Mouse (Mus musculus) MEL (cell line): ENCODE data around the gene Adgrg1. TPM values are rescaled to one million over a fixed set of nuclear protein-coding genes. Genes with fewer than 3 reads are reported as not detected.

ENCODE experiments used
- DNase-seq: peaks from one replicate; pipeline ENCODE4 v3.0.0; 2011; ENCODE audit warnings: low read depth, low spot score
- H3K27ac ChIP-seq: 2 replicates; pipeline ENCODE4 v1.5.1; 2012; ENCODE audit warnings: low read depth, mild to moderate bottlenecking, control low read depth, low read length, moderate library complexity; ENCODE audit not compliant: control insufficient read depth
- H3K27me3 ChIP-seq, 2 experiments: fragments of 150-350 bp in 1 of 2; sonication (generic) in 1 of 2; 2 replicates each; pipeline ENCODE4 v1.6.1; 2012; ENCODE audit warnings: low read length in 2 of 2, mild to moderate bottlenecking in 2 of 2, improper control_type of control experiment in 1 of 2, moderate library complexity in 1 of 2; ENCODE audit not compliant: insufficient read depth in 2 of 2, control insufficient read depth in 1 of 2
- H3K36me3 ChIP-seq, 2 experiments: 2 replicates each; pipeline ENCODE4 v1.6.1; 2012 to 2014; ENCODE audit warnings: low read length in 2 of 2, improper control_type of control experiment in 1 of 2, inconsistent platforms in 1 of 2, mild to moderate bottlenecking in 1 of 2; ENCODE audit not compliant: insufficient read depth in 2 of 2, control insufficient read depth in 1 of 2
- H3K4me1 ChIP-seq, 2 experiments: fragments of 150-350 bp in 1 of 2; sonication (generic) in 1 of 2; 2 replicates each; pipeline ENCODE4 v1.6.1; 2012; ENCODE audit warnings: low read length in 2 of 2, improper control_type of control experiment in 1 of 2, mild to moderate bottlenecking in 1 of 2; ENCODE audit not compliant: insufficient read depth in 2 of 2, control insufficient read depth in 1 of 2
- H3K4me3 ChIP-seq, 2 experiments: fragments of 150-350 bp in 1 of 2; sonication (generic) in 1 of 2; 2 replicates each; pipeline ENCODE4 v1.5.1; 2012; ENCODE audit warnings: low read depth in 2 of 2, low read length in 2 of 2, mild to moderate bottlenecking in 2 of 2, moderate library complexity in 2 of 2, control low read depth in 1 of 2, improper control_type of control experiment in 1 of 2; ENCODE audit not compliant: control insufficient read depth in 1 of 2, insufficient read depth in 1 of 2
- H3K79me2 ChIP-seq: 2 replicates; pipeline ENCODE4 v1.6.1; 2012; ENCODE audit warnings: mild to moderate bottlenecking, low read length, moderate library complexity; ENCODE audit not compliant: control insufficient read depth, poor library complexity, insufficient read depth
- H3K9ac ChIP-seq: 2 replicates; pipeline ENCODE4 v1.6.1; 2012; ENCODE audit warnings: low read depth, mild to moderate bottlenecking, control low read depth, low read length, moderate library complexity; ENCODE audit not compliant: control insufficient read depth, poor library complexity, severe bottlenecking
- H3K9me3 ChIP-seq: fragments of 150-350 bp; sonication (generic); replicated peaks from 2 replicates; pipeline ENCODE4 v1.6.1; 2012; ENCODE audit warnings: mild to moderate bottlenecking, low read length, improper control_type of control experiment, moderate library complexity; ENCODE audit not compliant: insufficient read depth
- BHLHE40 ChIP-seq: IDR thresholded peaks from 2 replicates; pipeline ENCODE4 v1.6.1; 2012; ENCODE audit warnings: low read depth, mild to moderate bottlenecking, inconsistent platforms, low read length, improper control_type of control experiment, borderline replicate concordance
- CHD2 ChIP-seq: IDR thresholded peaks from 2 replicates; pipeline ENCODE4 v1.6.1; 2011; ENCODE audit warnings: low read length, improper control_type of control experiment
- CTCF ChIP-seq, 3 experiments: IDR thresholded peaks in 2 of 3; conservative IDR thresholded peaks in 1 of 3; 2 replicates each; pipeline ENCODE4 v1.5.1; 2011 to 2012; ENCODE audit warnings: low read length in 3 of 3, low read depth in 2 of 3, mild to moderate bottlenecking in 2 of 3, improper control_type of control experiment in 1 of 3, inconsistent platforms in 1 of 3, mixed read lengths in 1 of 3, moderate library complexity in 1 of 3; ENCODE audit not compliant: control insufficient read depth in 1 of 3, insufficient read depth in 1 of 3, poor library complexity in 1 of 3, severe bottlenecking in 1 of 3
- E2F4 ChIP-seq: IDR thresholded peaks from 2 replicates; pipeline ENCODE4 v1.6.1; 2011; ENCODE audit warnings: low read depth, low read length, improper control_type of control experiment, borderline replicate concordance
- ELF1 ChIP-seq: IDR thresholded peaks from 2 replicates; pipeline ENCODE4 v1.6.1; 2014; ENCODE audit warnings: low read depth, mild to moderate bottlenecking, inconsistent platforms, low read length, improper control_type of control experiment, moderate library complexity
- ETS1 ChIP-seq: IDR thresholded peaks from 2 replicates; pipeline ENCODE4 v1.6.1; 2012; ENCODE audit warnings: low read depth, mild to moderate bottlenecking, inconsistent platforms, low read length, improper control_type of control experiment, moderate library complexity
- GATA1 ChIP-seq: IDR thresholded peaks from 2 replicates; pipeline ENCODE4 v1.6.1; 2011; ENCODE audit warnings: low read depth, low read length, improper control_type of control experiment
- HCFC1 ChIP-seq: IDR thresholded peaks from 2 replicates; pipeline ENCODE4 v1.6.1; 2012; ENCODE audit warnings: low read depth, mild to moderate bottlenecking, inconsistent platforms, low read length, improper control_type of control experiment, moderate library complexity
- MAFK ChIP-seq: IDR thresholded peaks from 2 replicates; pipeline ENCODE4 v1.6.1; 2011; ENCODE audit warnings: low read depth, mild to moderate bottlenecking, low read length, improper control_type of control experiment, borderline replicate concordance
- MAZ ChIP-seq: IDR thresholded peaks from 2 replicates; pipeline ENCODE4 v1.6.1; 2012; ENCODE audit warnings: low read depth, mild to moderate bottlenecking, inconsistent platforms, low read length, improper control_type of control experiment
- MXI1 ChIP-seq: IDR thresholded peaks from 2 replicates; pipeline ENCODE4 v1.6.1; 2011; ENCODE audit warnings: mild to moderate bottlenecking, low read depth, low read length, improper control_type of control experiment
- MYB ChIP-seq: IDR thresholded peaks from 2 replicates; pipeline ENCODE4 v1.6.1; 2011; ENCODE audit warnings: mild to moderate bottlenecking, low read depth, low read length, improper control_type of control experiment
- MYC ChIP-seq: IDR thresholded peaks from 2 replicates; pipeline ENCODE4 v1.6.1; 2011; ENCODE audit warnings: low read depth, mild to moderate bottlenecking, low read length, improper control_type of control experiment, moderate library complexity
- NRF1 ChIP-seq: IDR thresholded peaks from 2 replicates; pipeline ENCODE4 v1.6.1; 2014; ENCODE audit warnings: low read depth, mild to moderate bottlenecking, inconsistent platforms, low read length, improper control_type of control experiment, moderate library complexity; ENCODE audit not compliant: poor library complexity, insufficient read depth, severe bottlenecking
- POLR2A ChIP-seq, 2 experiments: IDR thresholded peaks; 2 replicates each; pipeline ENCODE4 v1.6.1; 2011 to 2012; ENCODE audit warnings: low read length in 2 of 2, mild to moderate bottlenecking in 2 of 2, control low read depth in 1 of 2, improper control_type of control experiment in 1 of 2, low read depth in 1 of 2, moderate library complexity in 1 of 2; ENCODE audit not compliant: control insufficient read depth in 1 of 2, insufficient read depth in 1 of 2, poor library complexity in 1 of 2
- RAD21 ChIP-seq: IDR thresholded peaks from 2 replicates; pipeline ENCODE4 v1.6.1; 2011; ENCODE audit warnings: mild to moderate bottlenecking, low read depth, low read length, improper control_type of control experiment
- RCOR1 ChIP-seq: IDR thresholded peaks from 2 replicates; pipeline ENCODE4 v1.6.1; 2012; ENCODE audit warnings: low read depth, mild to moderate bottlenecking, inconsistent platforms, low read length, improper control_type of control experiment
- SIN3A ChIP-seq: IDR thresholded peaks from 2 replicates; pipeline ENCODE4 v1.6.1; 2012; ENCODE audit warnings: low read length, improper control_type of control experiment, inconsistent platforms
- TAL1 ChIP-seq: IDR thresholded peaks from 2 replicates; pipeline ENCODE4 v1.6.1; 2012; ENCODE audit warnings: mild to moderate bottlenecking, inconsistent platforms, low read length, moderate library complexity, mixed read lengths
- TCF12 ChIP-seq: IDR thresholded peaks from 2 replicates; pipeline ENCODE4 v1.6.1; 2014; ENCODE audit warnings: low read depth, mild to moderate bottlenecking, inconsistent platforms, low read length, improper control_type of control experiment, moderate library complexity
- USF2 ChIP-seq, 2 experiments: IDR thresholded peaks; 2 replicates each; pipeline ENCODE4 v1.6.1; 2011 to 2012; ENCODE audit warnings: improper control_type of control experiment in 2 of 2, low read length in 2 of 2, borderline replicate concordance in 1 of 2, inconsistent platforms in 1 of 2, low read depth in 1 of 2, mild to moderate bottlenecking in 1 of 2; ENCODE audit not compliant: insufficient read depth in 1 of 2
- ZC3H11A ChIP-seq: IDR thresholded peaks from 2 replicates; pipeline ENCODE4 v1.6.1; 2012; ENCODE audit warnings: low read depth, mild to moderate bottlenecking, inconsistent platforms, low read length, improper control_type of control experiment
- ZMIZ1 ChIP-seq: IDR thresholded peaks from 2 replicates; pipeline ENCODE4 v1.6.1; 2012; ENCODE audit warnings: low read depth, mild to moderate bottlenecking, inconsistent platforms, low read length, improper control_type of control experiment, moderate library complexity
- polyA plus RNA-seq, 2 experiments: library from polyadenylated mRNA; stranded (reverse) in 1 of 2; unstranded in 1 of 2; fragments of >175 nt in 1 of 2; fragments of >200 nt in 1 of 2; gene quantifications; 2 replicates each; pipeline versions ENCODE4 v1.2.1 to v1.2.4; 2012; ENCODE audit warnings: low replicate concordance in 2 of 2, low read depth in 1 of 2; ENCODE audit not compliant: insufficient read length in 2 of 2, insufficient read depth in 1 of 2, missing spikeins in 1 of 2
- total RNA-seq: library from RNA; depleted of rRNA; stranded (reverse); fragments of 300-350 nt; gene quantifications from 2 replicates; pipeline ENCODE4 v1.2.3, GENCODE M21; 2012

Adgrg1 gene
- total and polyA plus RNA-seq, 3 experiments = 4.2 to 33.2 TPM; not detected in 1

- no peaks in the 10 kb centered on the region for H3K9me3 ChIP-seq
- H3K27me3 ChIP-seq = no peaks in the 10 kb centered on the region
- no peaks in the 10 kb centered on the region for H3K4me1 ChIP-seq
- no peak overlapping the region for H3K4me3 ChIP-seq
- no peak overlapping the region for H3K9ac ChIP-seq
- no peak for DNase-seq
- no peak for TF ChIP-seq E2F4
- TF ChIP-seq ZC3H11A = no peak
- TF ChIP-seq ELF1 = no peak
- no peak for TF ChIP-seq NRF1
- no peak for TF ChIP-seq USF2 (IDR thresholded peaks at IDR 0.05; ENCODE audit: borderline replicate concordance in 1 of 2, insufficient read depth in 1 of 2, low read depth in 1 of 2, low read length in 2 of 2)
- no peak for TF ChIP-seq GATA1
- no peak for TF ChIP-seq CTCF (IDR thresholded peaks at IDR 0.05 in 2 of 3, conservative IDR thresholded peaks at IDR 0.05 in 1 of 3; ENCODE audit: control insufficient read depth in 1 of 3, insufficient read depth in 1 of 3, low read depth in 2 of 3, low read length in 3 of 3, poor library complexity in 1 of 3, severe bottlenecking in 1 of 3)
- no peak for TF ChIP-seq POLR2A (IDR thresholded peaks at IDR 0.05; ENCODE audit: control insufficient read depth in 1 of 2, insufficient read depth in 1 of 2, low read depth in 1 of 2, low read length in 2 of 2, poor library complexity in 1 of 2)
- no peak for TF ChIP-seq MYC
- no peak for TF ChIP-seq RCOR1
- no peak for TF ChIP-seq HCFC1
- no peak for TF ChIP-seq RAD21
- TF ChIP-seq MAZ = no peak
- no peak for TF ChIP-seq ZMIZ1
- no peak for TF ChIP-seq MAFK
- no peak overlapping the region for H3K27ac ChIP-seq
- H3K79me2 ChIP-seq = no peaks in the 10 kb centered on the region
- H3K36me3 ChIP-seq = no peaks in the 10 kb centered on the region
These were observed 37.9 kb downstream of the Adgrg1 start for GRCm38 (mm10) chr8:95012442-95012919.

- H3K4me3 ChIP-seq = no peak overlapping the region
- H3K27ac ChIP-seq = no peak overlapping the region
- no peaks in the 10 kb centered on the region for H3K9me3 ChIP-seq
- H3K79me2 ChIP-seq = no peaks in the 10 kb centered on the region
- H3K9ac ChIP-seq = no peak overlapping the region
- DNase-seq = no peak
- no peak for TF ChIP-seq E2F4
- no peak for TF ChIP-seq TCF12
- TF ChIP-seq ZC3H11A = no peak
- TF ChIP-seq MYC = no peak
- no peak for TF ChIP-seq MXI1
- TF ChIP-seq TAL1 = no peak
- no peak for TF ChIP-seq RCOR1
- TF ChIP-seq MAZ = no peak
- TF ChIP-seq CHD2 = no peak
- no peak for TF ChIP-seq BHLHE40
- TF ChIP-seq SIN3A = no peak
- TF ChIP-seq ETS1 = no peak
- TF ChIP-seq GATA1 = no peak
- TF ChIP-seq MYB = no peak
- H3K27me3 ChIP-seq = no peaks in the 10 kb centered on the region
- no peaks in the 10 kb centered on the region for H3K4me1 ChIP-seq
- no peaks in the 10 kb centered on the region for H3K36me3 ChIP-seq
These were observed 41.3 kb downstream of the Adgrg1 start for GRCm38 (mm10) chr8:95015866-95016265.
